Mouse (Mus musculus): ENCODE measurements at regions not wholly inside any gene's neighbourhood (a gene's known extent, or its start where the extent isn't known, plus 50 kb on each side); places are given as distances from the start of the nearest gene placed in this dataset.

DNA sequence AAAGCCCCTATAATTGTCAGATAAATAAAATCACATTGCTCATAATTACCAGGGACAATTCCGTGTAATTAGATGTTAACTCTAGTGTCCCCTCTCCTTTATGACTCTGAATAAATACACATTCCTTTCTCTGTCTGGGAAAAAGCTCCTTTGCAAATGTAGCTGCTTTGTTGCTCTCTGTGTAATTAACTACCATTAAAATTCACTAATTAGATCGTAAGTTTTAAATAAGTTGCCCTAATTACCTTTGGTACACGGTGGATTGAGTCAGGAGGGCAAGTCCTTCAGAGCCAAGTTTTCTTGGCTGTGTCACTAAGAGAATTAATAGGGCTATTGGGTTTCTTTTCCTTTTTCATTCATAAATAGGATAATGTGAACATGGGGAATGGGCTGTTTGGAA lies 834.7 kb downstream of the Tlr4 start:
- no peak for DNase-seq (ENCODE audit: low spot score in 2 of 2)

DNA sequence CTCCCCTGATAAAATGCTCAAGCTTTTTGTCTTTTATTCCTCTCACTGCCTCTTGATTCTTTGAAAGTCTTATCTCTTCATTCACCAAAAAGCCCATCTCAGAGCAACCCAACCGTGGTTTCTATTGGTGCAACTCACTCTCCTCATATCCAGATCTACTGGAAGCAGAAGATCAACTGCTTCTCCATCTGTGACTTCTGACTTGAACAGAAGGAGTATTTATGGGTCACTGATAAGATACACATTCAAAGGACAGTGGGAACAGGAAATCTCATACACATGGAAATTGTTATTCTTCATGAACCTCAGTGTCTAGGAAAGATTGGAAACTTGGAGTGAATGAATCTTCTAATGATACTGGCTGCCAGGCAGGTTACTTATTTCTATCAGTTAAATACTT lies 846.6 kb downstream of the Tlr4 start:
- DNase-seq (ENCODE audit: low spot score in 2 of 2): no peak

DNA sequence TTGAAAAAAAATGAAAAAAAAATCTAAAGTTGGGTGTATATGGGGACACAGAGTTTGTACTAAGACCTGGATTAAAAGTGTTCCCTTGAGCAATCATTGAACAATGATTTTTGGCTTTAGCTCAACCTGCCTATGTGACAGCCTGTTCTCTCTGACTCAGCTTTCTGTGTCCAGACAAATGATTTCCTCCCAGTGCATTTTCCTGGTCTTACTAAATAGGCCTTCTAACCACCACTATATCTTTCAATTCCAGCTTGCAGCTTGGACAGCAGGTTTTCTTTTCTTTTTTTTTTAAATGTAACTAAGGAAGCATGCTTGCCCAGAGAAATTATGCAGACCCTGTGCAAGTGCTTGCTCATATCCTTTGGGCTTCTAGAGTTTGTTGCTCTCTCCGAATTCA lies 850.2 kb downstream of the Tlr4 start:
- no peak for DNase-seq (ENCODE audit: low spot score in 2 of 2)

DNA sequence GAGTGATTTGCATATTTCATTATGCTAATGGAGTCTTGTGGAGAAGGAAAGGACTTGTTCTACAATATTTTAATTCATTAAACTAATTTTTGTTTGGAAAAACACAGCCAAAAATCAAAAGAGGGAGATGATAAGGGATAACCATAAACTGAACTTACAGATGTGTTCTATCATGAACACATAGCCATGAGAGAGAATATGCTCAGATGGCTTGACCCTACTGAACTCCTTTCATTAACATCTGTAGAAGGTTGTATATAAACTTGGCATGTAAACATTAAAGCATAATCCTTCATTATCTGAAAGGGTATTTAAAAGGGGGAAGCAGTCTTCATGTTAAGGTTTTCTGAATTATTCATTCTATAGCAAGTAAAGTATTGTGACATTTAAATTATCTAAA lies 871.1 kb downstream of the Tlr4 start:
- DNase-seq (ENCODE audit: low spot score in 2 of 2): no peak
